Mouse (Mus musculus): ENCODE data around the gene Stmn1.

GRCm38 (mm10) chr4:134503686-134504357 is 35.7 kb downstream of the Stmn1 start:
- TF ChIP-seq CTCF (IDR thresholded peaks at IDR 0.05; ENCODE audit: borderline replicate concordance, insufficient read depth, low read depth, low read length) (no peak), POLR2A (IDR thresholded peaks at IDR 0.05; ENCODE audit: borderline replicate concordance, insufficient read depth, low read length) (no peak)

Data from cerebellum, adult 2 months (tissue).